ENCODE assay signal across 8 mouse cellular contexts in the genomic region with DNA sequence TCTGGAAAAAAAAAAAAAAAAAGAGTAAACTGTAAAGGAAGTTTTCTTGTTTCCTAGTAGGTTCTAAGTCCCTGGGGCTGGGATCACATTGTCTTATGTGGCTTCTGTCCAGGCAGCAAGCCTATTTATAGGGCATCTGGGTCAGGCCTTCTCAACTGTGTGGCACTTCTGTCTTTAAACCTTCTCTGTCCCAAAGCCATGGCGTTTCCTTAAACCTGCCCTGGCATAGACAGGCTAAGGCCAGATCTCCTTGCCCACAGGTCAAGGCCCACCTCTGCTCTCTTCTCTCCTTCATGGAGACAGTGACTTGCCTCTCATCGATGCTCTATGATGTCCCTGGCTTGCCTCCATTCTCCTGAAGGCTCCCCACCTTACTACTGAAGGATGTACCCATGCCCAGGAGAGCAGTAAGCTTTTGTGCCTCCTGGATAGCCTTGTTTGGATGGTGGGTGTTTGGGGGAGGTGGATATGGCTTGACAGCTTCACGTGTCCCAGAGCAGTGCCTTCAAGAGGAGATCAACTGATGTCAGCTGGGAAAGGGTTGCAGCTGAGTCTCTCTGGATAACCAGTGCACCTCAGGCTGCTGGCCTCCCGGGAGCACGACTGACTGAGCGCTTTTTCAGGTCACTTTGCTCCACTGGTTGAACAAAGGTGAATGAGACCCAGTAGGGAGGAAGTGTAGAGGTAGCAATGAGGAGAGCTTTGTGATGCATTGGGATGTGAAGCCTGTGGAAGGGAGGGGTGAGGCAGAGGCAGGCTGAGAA. TPM values are rescaled to one million over a fixed set of nuclear protein-coding genes. Genes with fewer than 3 reads are reported as not detected.
A peak's percentile ranks its signal among the peaks of the same experiment; 100 is the strongest.
DNase-seq lines count a peak whose midpoint lies in the region; ATAC-seq lines count a peak whose summit lies in the region.
"Had no signal": no experiment of that assay in that cellular context is flagged by ENCODE, and none has a peak within 500 bp of the region (broad histone marks: within the 10 kb centered on the region; RNA-seq: fewer than 3 reads in every experiment).

No protein-coding gene starts in this region.

- peaks cover 29% of the 10 kb centered on the region for H3K36me3 ChIP-seq in embryonic facial prominence, embryonic 13.5 days
- H3K36me3 ChIP-seq in hindbrain, embryonic 12.5 days = 0 out of 2 replicates have a peak, but pooled peaks cover under 1% of the 10 kb centered on the region
- peaks cover 41% of the 10 kb centered on the region for H3K36me3 ChIP-seq in midbrain, embryonic 10.5 days

- peak overlapping the region; percentile 44 for H3K27ac ChIP-seq in embryonic facial prominence, embryonic 13.5 days
- peak overlapping the region; percentile 74; the same call in 1 of the 2 replicates for H3K27ac ChIP-seq in hindbrain, embryonic 12.5 days
- peak overlapping the region; percentile 91 for H3K27ac ChIP-seq in midbrain, embryonic 10.5 days (replicated peaks)

- no peaks in the 10 kb centered on the region; the same call in 1 of the 2 replicates for H3K27me3 ChIP-seq in embryonic facial prominence, embryonic 13.5 days
- peaks cover 4% of the 10 kb centered on the region for H3K27me3 ChIP-seq in hindbrain, embryonic 12.5 days
- H3K27me3 ChIP-seq in midbrain, embryonic 10.5 days (ENCODE audit: low read depth, poor library complexity, severe bottlenecking) = peaks cover 4% of the 10 kb centered on the region; the same call in 1 of the 2 replicates

- peak overlapping the region; percentile 77 for H3K4me2 ChIP-seq in embryonic facial prominence, embryonic 13.5 days
- peak overlapping the region; percentile 58 for H3K4me2 ChIP-seq in hindbrain, embryonic 12.5 days (replicated peaks)

- peak overlapping the region; percentile 76 for H3K4me3 ChIP-seq in embryonic facial prominence, embryonic 13.5 days
- H3K4me3 ChIP-seq in hindbrain, embryonic 12.5 days = peak overlapping the region; percentile 4; the same call in 1 of the 2 replicates
- peak overlapping the region; percentile 70 for H3K4me3 ChIP-seq in midbrain, embryonic 10.5 days

- no peaks in the 10 kb centered on the region for H3K9me3 ChIP-seq in embryonic facial prominence, embryonic 13.5 days
- no peaks in the 10 kb centered on the region for H3K9me3 ChIP-seq in hindbrain, embryonic 12.5 days (replicated peaks)
- no peaks in the 10 kb centered on the region for H3K9me3 ChIP-seq in midbrain, embryonic 10.5 days (replicated peaks)

- WGBS in embryonic facial prominence, embryonic 13.5 days = 52% methylated on average over 6 of the region's 6 CpGs
- 62% methylated on average over 6 of the region's 6 CpGs for WGBS in hindbrain, embryonic 12.5 days
- WGBS in midbrain, embryonic 10.5 days = 57% methylated on average over 6 of the region's 6 CpGs

- peak; percentile 19 for DNase-seq in R1 (ENCODE audit: low read depth, low spot score)
- no peak for DNase-seq in midbrain, embryonic 10.5 days (ENCODE audit: low spot score)
- no peak for DNase-seq in right cerebral cortex, postnatal 25 days
- DNase-seq in embryo, embryonic 9.5 days (ENCODE audit: extremely low spot score) = no peak

- peaks cover 82% of the 10 kb centered on the region for H3K4me1 ChIP-seq in embryonic facial prominence, embryonic 13.5 days
- peaks cover 87% of the 10 kb centered on the region for H3K4me1 ChIP-seq in hindbrain, embryonic 12.5 days
- H3K4me1 ChIP-seq in midbrain, embryonic 10.5 days = peaks cover 82% of the 10 kb centered on the region

- ATAC-seq in embryonic facial prominence, embryonic 13.5 days (ENCODE audit: insufficient number of reproducible peaks, insufficient read depth, low FRiP score, low TSS enrichment, low read depth) = no peak
- no peak for ATAC-seq in hindbrain, embryonic 12.5 days (ENCODE audit: low FRiP score)
- no peak for ATAC-seq in megakaryocyte, adult 5-6 weeks (ENCODE audit: poor library complexity, severe bottlenecking)

- H3K9ac ChIP-seq in embryonic facial prominence, embryonic 13.5 days = peak overlapping the region; percentile 87
- H3K9ac ChIP-seq in hindbrain, embryonic 12.5 days = no peak overlapping the region

RNA-seq across cellular contexts. Expression of a gene that starts 4.1 kb away (rescaled TPM):
- polyA plus RNA-seq in embryonic facial prominence, embryonic 13.5 days (2015; fragmentation: Nextera tagmentation; extraction: Ambion mirVana) = 48.5 and 60.6 TPM in 2 replicates
- polyA plus RNA-seq in hindbrain, embryonic 12.5 days (2016; fragmentation: Nextera tagmentation; extraction: Ambion mirVana) = 26.9 and 27.6 TPM in 2 replicates
- polyA plus RNA-seq in midbrain, embryonic 10.5 days (2016; fragmentation: Nextera tagmentation; extraction: Ambion mirVana) = 26.3 and 30.9 TPM in 2 replicates
- total RNA-seq in megakaryocyte, adult 5-6 weeks (2015) = not detected in 2 replicates
- total RNA-seq in megakaryocyte, adult 5-6 weeks (2017) = not detected in 2 replicates

RNA-seq across cellular contexts. Expression of a gene that starts 54.7 kb away (rescaled TPM):
- 0.32 TPM in 1 of 2 replicates, not detected in the other for polyA plus RNA-seq in embryonic facial prominence, embryonic 13.5 days (2015; fragmentation: Nextera tagmentation; extraction: Ambion mirVana)
- polyA plus RNA-seq in hindbrain, embryonic 12.5 days (2016; fragmentation: Nextera tagmentation; extraction: Ambion mirVana) = 0.84 and 1.3 TPM in 2 replicates
- polyA plus RNA-seq in midbrain, embryonic 10.5 days (2016; fragmentation: Nextera tagmentation; extraction: Ambion mirVana) = 0.15 and 0.30 TPM in 2 replicates
- total RNA-seq in megakaryocyte, adult 5-6 weeks (2015) = not detected in 2 replicates
- total RNA-seq in megakaryocyte, adult 5-6 weeks (2017) = not detected in 2 replicates
- total RNA-seq: liver, adult 2 months had no signal
- polyA plus RNA-seq: liver, adult 2 months had no signal

Comparison
In these comparisons a context has a peak if more than half of its experiments do, and no peak if none do; other contexts are left out.
1. H3K4me3 ChIP-seq: peak in every context shown above with its lines; median percentile 76 in embryonic facial prominence, embryonic 13.5 days; 70 in midbrain, embryonic 10.5 days; 4 in hindbrain, embryonic 12.5 days.